Mouse (Mus musculus): Measurements from ENCODE around the gene Ttc28.

DNA sequence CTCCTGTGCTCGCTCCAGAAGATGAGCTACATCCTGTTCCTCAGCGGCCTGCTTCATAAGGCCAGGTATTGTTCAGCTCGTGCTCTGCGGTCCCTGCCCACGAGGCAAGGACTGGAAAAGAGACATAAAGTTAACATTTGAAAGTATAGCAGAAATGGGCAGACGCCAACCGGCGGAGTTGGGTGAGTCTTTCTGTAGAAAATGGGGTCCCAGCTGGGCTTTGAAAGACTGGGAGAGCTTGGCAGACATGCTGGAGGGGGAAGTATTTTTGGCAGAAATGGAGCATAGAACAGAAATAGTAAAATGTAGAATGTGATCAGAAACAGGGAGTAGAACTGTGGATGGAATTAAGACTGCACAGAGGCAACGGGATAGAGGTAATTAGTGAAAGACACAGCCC lies 149.3 kb downstream of the Ttc28 start:
- TF ChIP-seq CTCF (IDR thresholded peaks at IDR 0.05), result no peak
- no peak for TF ChIP-seq EP300 (IDR thresholded peaks at IDR 0.05)

All from lung, postnatal 0 days (tissue).